Mouse (Mus musculus) ES-E14 (cell line): Measurements from ENCODE around the gene Trafd1. TPM values are rescaled to one million over a fixed set of nuclear protein-coding genes. Genes with fewer than 3 reads are reported as not detected.
A peak's percentile ranks its signal among the peaks of the same experiment; 100 is the strongest.

Experiments
- DNase-seq: peaks from one replicate; pipeline ENCODE4 v3.0.0-alpha.2; 2013; ENCODE audit warnings: low read depth, low spot score
- H3K27ac ChIP-seq: 2 replicates; pipeline ENCODE4 v1.5.1; 2012; ENCODE audit warnings: low read depth, mild to moderate bottlenecking, low read length, moderate library complexity, mixed read lengths; ENCODE audit not compliant: poor library complexity, insufficient read depth, severe bottlenecking
- H3K36me3 ChIP-seq: 2 replicates; pipeline ENCODE4 v1.6.1; 2012; ENCODE audit warnings: mild to moderate bottlenecking, low read length, moderate library complexity, mixed read lengths; ENCODE audit not compliant: control insufficient read depth, poor library complexity, insufficient read depth, severe bottlenecking
- H3K4me1 ChIP-seq, 2 experiments: fragments of 150-350 bp in 1 of 2; sonication (generic) in 1 of 2; 2 replicates each; pipeline ENCODE4 v1.6.1; 2012; ENCODE audit warnings: low read length in 2 of 2, mild to moderate bottlenecking in 1 of 2, mixed read lengths in 1 of 2; ENCODE audit not compliant: control insufficient read depth in 2 of 2, insufficient read depth in 2 of 2, poor library complexity in 1 of 2
- H3K4me3 ChIP-seq, 2 experiments: fragments of 150-350 bp in 1 of 2; sonication (generic) in 1 of 2; 2 replicates each; pipeline ENCODE4 v1.5.1; 2012; ENCODE audit warnings: low read length in 2 of 2, low read depth in 1 of 2, mild to moderate bottlenecking in 1 of 2, mixed read lengths in 1 of 2; ENCODE audit not compliant: insufficient read depth in 1 of 2, poor library complexity in 1 of 2, severe bottlenecking in 1 of 2
- H3K9ac ChIP-seq: 2 replicates; pipeline ENCODE4 v1.6.1; 2012; ENCODE audit warnings: low read depth, mild to moderate bottlenecking, low read length, mixed read lengths; ENCODE audit not compliant: poor library complexity, insufficient read depth, severe bottlenecking
- H3K9me3 ChIP-seq: fragments of 150-350 bp; sonication (generic); 2 replicates; pipeline ENCODE4 v1.6.1; 2012; ENCODE audit warnings: low read depth, mild to moderate bottlenecking, low read length; ENCODE audit not compliant: control insufficient read depth, insufficient read depth
- CHD2 ChIP-seq: IDR thresholded peaks from 2 replicates; pipeline ENCODE4 v1.6.1; 2014; ENCODE audit warnings: mild to moderate bottlenecking, low read depth, low read length, inconsistent platforms
- HCFC1 ChIP-seq: IDR thresholded peaks from 2 replicates; pipeline ENCODE4 v1.6.1; 2012; ENCODE audit warnings: low read length, inconsistent platforms, borderline replicate concordance; ENCODE audit not compliant: insufficient read depth
- MAFK ChIP-seq: IDR thresholded peaks from 2 replicates; pipeline ENCODE4 v1.6.1; 2014; ENCODE audit warnings: mild to moderate bottlenecking, low read depth, low read length, inconsistent platforms; ENCODE audit not compliant: insufficient read depth
- ZC3H11A ChIP-seq: IDR thresholded peaks from 2 replicates; pipeline ENCODE4 v1.6.1; 2012; ENCODE audit warnings: low read depth, mild to moderate bottlenecking, inconsistent platforms, low read length, borderline replicate concordance
- ZNF384 ChIP-seq: IDR thresholded peaks from 2 replicates; pipeline ENCODE4 v1.6.1; 2012; ENCODE audit warnings: low read depth, low read length, inconsistent platforms
- in situ Hi-C, 2 experiments: fragments of 600-800 bp; cut with MboI; formaldehyde crosslinking; loops; one replicate each; pipeline ENCODE4 v1.15.1; 2025; ENCODE audit warnings: low sequenced_read_pairs in 2 of 2, inconsistent platforms in 1 of 2; ENCODE audit not compliant: unreplicated experiment in 2 of 2
- total RNA-seq: library from RNA; depleted of rRNA; stranded (reverse); fragments of 300-350 nt; gene quantifications from 2 replicates; pipeline ENCODE4 v1.2.3, GENCODE M21; 2012; rRNA removed

Gene Trafd1
- 13.8 and 15.6 TPM in 2 replicates for total RNA-seq

GRCm38 (mm10) chr5:121385461-121386119 lies at the start of gene Trafd1:
Trafd1 (minus strand) TSS chr5:121385632.
- Histone ChIP-seq H3K27ac (no peak within 1 kb of the TSS), H3K4me1 (peaks cover 0 to 4% of the 10 kb centered on the region in 2 experiments; a peak in 1 of 4 replicates), H3K36me3 (no peaks in the 10 kb centered on the region), H3K9ac (peak within 1 kb of the TSS; percentile 76), H3K9me3 (no peaks in the 10 kb centered on the region), H3K4me3 (peak within 1 kb of the TSS; percentile 73 to 78)
- peak; percentile 80 for DNase-seq
- TF ChIP-seq ZC3H11A (no peak), CHD2 (peak; percentile 27; the same call in 1 of the 2 replicates)
- in situ Hi-C loops, result loop anchor here in 1 of 2 experiments (10.0 kb wide), 1 partner anchor 171 kb away; no protein-coding TSS in a partner anchor

- H3K36me3 ChIP-seq, result peaks cover 79% of the 10 kb centered on the region
- in situ Hi-C loops, result no loop called here
Observed at GRCm38 (mm10) chr5:121428954-121429353, 43.5 kb upstream of the Trafd1 start.

GRCm38 (mm10) chr5:121423297-121423696 lies 37.9 kb upstream of the Trafd1 start:
- Histone ChIP-seq H3K36me3 (peaks cover 76% of the 10 kb centered on the region), H3K9ac (no peak overlapping the region)
- TF ChIP-seq HCFC1 (no peak), ZC3H11A (no peak), ZNF384 (no peak), MAFK (no peak), CHD2 (no peak)

More at GRCm38 (mm10) chr5:121428954-121429353, 43.5 kb upstream of the Trafd1 start:
- Histone ChIP-seq H3K4me3 (no peak overlapping the region), H3K9ac (no peak overlapping the region), H3K27ac (no peak overlapping the region), H3K9me3 (no peaks in the 10 kb centered on the region), H3K4me1 (no peaks in the 10 kb centered on the region)
- TF ChIP-seq ZC3H11A (no peak), HCFC1 (no peak), ZNF384 (no peak), CHD2 (no peak), MAFK (no peak)
- no peak for DNase-seq

GRCm38 (mm10) chr5:121422787-121423186 lies 37.4 kb upstream of the Trafd1 start:
- H3K4me3 ChIP-seq, result no peak overlapping the region
- no peaks in the 10 kb centered on the region for H3K9me3 ChIP-seq
- TF ChIP-seq ZNF384 (no peak), HCFC1 (no peak), MAFK (no peak), ZC3H11A (no peak), CHD2 (no peak)
- no peak for DNase-seq
- in situ Hi-C loops, result no loop called here
- no peaks in the 10 kb centered on the region for H3K4me1 ChIP-seq
- H3K27ac ChIP-seq, result no peak overlapping the region
- H3K36me3 ChIP-seq, result peaks cover 78% of the 10 kb centered on the region
- H3K9ac ChIP-seq, result no peak overlapping the region

More at GRCm38 (mm10) chr5:121423297-121423696, 37.9 kb upstream of the Trafd1 start:
- DNase-seq, result no peak
- in situ Hi-C loops, result no loop called here
- Histone ChIP-seq H3K27ac (no peak overlapping the region), H3K9me3 (no peaks in the 10 kb centered on the region), H3K4me3 (no peak overlapping the region), H3K4me1 (no peaks in the 10 kb centered on the region)

- DNase-seq, result no peak
- TF ChIP-seq ZNF384 (no peak), MAFK (no peak), CHD2 (no peak), ZC3H11A (no peak), HCFC1 (no peak)
- Histone ChIP-seq H3K9me3 (no peaks in the 10 kb centered on the region), H3K36me3 (peaks cover 73% of the 10 kb centered on the region), H3K9ac (no peak overlapping the region), H3K4me3 (no peak overlapping the region), H3K4me1 (no peaks in the 10 kb centered on the region), H3K27ac (no peak overlapping the region)
- in situ Hi-C loops, result no loop called here
Observed at GRCm38 (mm10) chr5:121420721-121421120, 35.3 kb upstream of the Trafd1 start.
